In genomic region chr9:88326930-88327901, GRCm38 (mm10) we compare ENCODE assay signal across 8 mouse cellular contexts. TPM values are rescaled to one million over a fixed set of nuclear protein-coding genes. Genes with fewer than 3 reads are reported as not detected.
A peak's percentile ranks its signal among the peaks of the same experiment; 100 is the strongest.
DNase-seq lines count a peak whose midpoint lies in the region; ATAC-seq and TF ChIP-seq lines count a peak whose summit lies in the region.

Gene Nt5e, plus strand, starts transcription at chr9:88327197.

- peak; percentile 91 for ATAC-seq in Patski
- ATAC-seq in hindbrain, embryonic 13.5 days (ENCODE audit: low FRiP score) = peak; percentile 89

- peak within 1 kb of the TSS; percentile 66 for H3K4me3 ChIP-seq in hindbrain, embryonic 13.5 days

- in situ Hi-C loops in Patski (cut with MboI; ENCODE audit: low pct_unique_long_range_greater_than_20kb) = no loop called here

- H3K36me3 ChIP-seq in hindbrain, embryonic 13.5 days = no peaks in the 10 kb centered on the region

- H3K4me2 ChIP-seq in hindbrain, embryonic 13.5 days = peak within 1 kb of the TSS; percentile 99

- no peaks in the 10 kb centered on the region for H3K9me3 ChIP-seq in hindbrain, embryonic 13.5 days

- CTCF ChIA-PET in Patski (lab: Charles Lee) = interaction anchor here (1.5 kb wide), 1 partner anchor 10 kb away, joined by 4 read pairs; no protein-coding TSS in a partner anchor

- peaks cover 9% of the 10 kb centered on the region for H3K4me1 ChIP-seq in hindbrain, embryonic 13.5 days (replicated peaks)

- no peaks in the 10 kb centered on the region for H3K27me3 ChIP-seq in Patski
- H3K27me3 ChIP-seq in hindbrain, embryonic 13.5 days = peaks cover 58% of the 10 kb centered on the region

- peak within 1 kb of the TSS; percentile 80 for H3K9ac ChIP-seq in hindbrain, embryonic 13.5 days

- POLR2A ChIA-PET in Patski (lab: Charles Lee) = interaction anchor here (0.6 kb wide), 1 partner anchor 9 kb away, joined by 3 read pairs; no protein-coding TSS in a partner anchor

- no peak within 1 kb of the TSS for H3K27ac ChIP-seq in hindbrain, embryonic 13.5 days

- no peak for TF ChIP-seq CTCF in Patski (IDR thresholded peaks at IDR 0.05)

- peak; percentile 9 for DNase-seq in Patski (ENCODE audit: low read depth, low spot score)
- DNase-seq in cerebellum, postnatal 14 days = peak; percentile 85
- peak; percentile 59 to 66 for DNase-seq in frontal cortex, postnatal 36 days (ENCODE audit: low spot score in 2 of 2)
- peak; percentile 41 to 48 for DNase-seq in layer of hippocampus, postnatal 25 days (ENCODE audit: extremely low spot score in 1 of 2, low spot score in 1 of 2)
- DNase-seq in lung, postnatal 14 days = peak; percentile 71
- peak; percentile 67 for DNase-seq in retina, adult 2 months (ENCODE audit: low read depth, low spot score)
- DNase-seq in urinary bladder, postnatal 10 days (ENCODE audit: low spot score) = peak; percentile 46

- under 1% methylated on average over 64 of the region's 66 CpGs for WGBS in hindbrain, embryonic 13.5 days

RNA-seq across cellular contexts. Expression of gene Nt5e, which starts in this region (rescaled TPM):
- 7.1 TPM for polyA plus RNA-seq in Patski (2021)
- polyA plus RNA-seq in hindbrain, embryonic 13.5 days (2015; fragmentation: Nextera tagmentation; extraction: Ambion mirVana) = 0.38 and 0.71 TPM in 2 replicates
- total RNA-seq in layer of hippocampus, postnatal 25 days (2021) = 1 to 10 TPM; 3.2 to 3.6 TPM

Comparison
In these comparisons a context has a peak if more than half of its experiments do, and no peak if none do; other contexts are left out.
1. Peak in ATAC-seq, H3K4me3 ChIP-seq, H3K9ac ChIP-seq and H3K4me2 ChIP-seq in hindbrain, embryonic 13.5 days; RNA of the gene not detected or under 1 TPM.
2. DNase-seq: peak in every context shown above with its lines; median percentile 85 in cerebellum, postnatal 14 days; 71 in lung, postnatal 14 days; 67 in retina, adult 2 months; 62 in frontal cortex, postnatal 36 days; 46 in urinary bladder, postnatal 10 days; 44 in layer of hippocampus, postnatal 25 days; 9 in Patski.